Mouse (Mus musculus): ENCODE measurements around the gene Clec2d. TPM values are rescaled to one million over a fixed set of nuclear protein-coding genes. Genes with fewer than 3 reads are reported as not detected.

Gene Clec2d
- polyA plus RNA-seq, 1 experiment = not detected

- H3K9me3 ChIP-seq (replicated peaks; ENCODE audit: control insufficient read depth, insufficient read depth, low read length, poor library complexity, severe bottlenecking) = peaks cover 2% of the 10 kb centered on the region; the same call in 1 of the 2 replicates
- H3K36me3 ChIP-seq (ENCODE audit: control insufficient read depth, insufficient read depth, low read length, poor library complexity, severe bottlenecking) = no peaks in the 10 kb centered on the region
- H3K9ac ChIP-seq (ENCODE audit: low read depth, poor library complexity, severe bottlenecking) = no peak overlapping the region
- no peak overlapping the region for H3K4me3 ChIP-seq (ENCODE audit: low read depth, low read length)
- no peaks in the 10 kb centered on the region for H3K4me1 ChIP-seq (ENCODE audit: control insufficient read depth, insufficient read depth, low read length)
- no peaks in the 10 kb centered on the region for H3K27me3 ChIP-seq (ENCODE audit: control insufficient read depth, insufficient read depth, low read length, poor library complexity, severe bottlenecking)
- no peak overlapping the region for H3K27ac ChIP-seq (ENCODE audit: insufficient read depth, low read length)
- TF ChIP-seq POLR2A (IDR thresholded peaks at IDR 0.05; ENCODE audit: insufficient read depth, low read length) (no peak), EP300 (IDR thresholded peaks at IDR 0.05; ENCODE audit: insufficient read depth, low read depth, low read length) (no peak), CTCF (IDR thresholded peaks at IDR 0.05; ENCODE audit: low read depth, low read length) (no peak)
Observed at GRCm38 (mm10) chr6:129202306-129202705, 21.9 kb downstream of the Clec2d start.

- no peak for TF ChIP-seq CTCF (IDR thresholded peaks at IDR 0.05; ENCODE audit: low read depth, low read length)
- no peak for TF ChIP-seq EP300 (IDR thresholded peaks at IDR 0.05; ENCODE audit: insufficient read depth, low read depth, low read length)
- TF ChIP-seq POLR2A (IDR thresholded peaks at IDR 0.05; ENCODE audit: insufficient read depth, low read length) = no peak
- H3K36me3 ChIP-seq (ENCODE audit: control insufficient read depth, insufficient read depth, low read length, poor library complexity, severe bottlenecking) = no peaks in the 10 kb centered on the region
- H3K4me3 ChIP-seq (ENCODE audit: low read depth, low read length) = no peak overlapping the region
- H3K27ac ChIP-seq (ENCODE audit: insufficient read depth, low read length) = no peak overlapping the region
- no peaks in the 10 kb centered on the region for H3K27me3 ChIP-seq (ENCODE audit: control insufficient read depth, insufficient read depth, low read length, poor library complexity, severe bottlenecking)
- H3K4me1 ChIP-seq (ENCODE audit: control insufficient read depth, insufficient read depth, low read length) = no peaks in the 10 kb centered on the region
- peaks cover 2% of the 10 kb centered on the region; the same call in 1 of the 2 replicates for H3K9me3 ChIP-seq (replicated peaks; ENCODE audit: control insufficient read depth, insufficient read depth, low read length, poor library complexity, severe bottlenecking)
- H3K9ac ChIP-seq (ENCODE audit: low read depth, poor library complexity, severe bottlenecking) = no peak overlapping the region
Observed at GRCm38 (mm10) chr6:129204342-129204741, 23.9 kb downstream of the Clec2d start.

- TF ChIP-seq POLR2A (IDR thresholded peaks at IDR 0.05; ENCODE audit: insufficient read depth, low read length) (no peak), EP300 (IDR thresholded peaks at IDR 0.05; ENCODE audit: insufficient read depth, low read depth, low read length) (no peak), CTCF (IDR thresholded peaks at IDR 0.05; ENCODE audit: low read depth, low read length) (no peak)
- no peaks in the 10 kb centered on the region for H3K4me1 ChIP-seq (ENCODE audit: control insufficient read depth, insufficient read depth, low read length)
Observed at GRCm38 (mm10) chr6:129204838-129205237, 24.4 kb downstream of the Clec2d start.

GRCm38 (mm10) chr6:129208891-129209519 is 28.6 kb downstream of the Clec2d start:
- no peak overlapping the region for H3K27ac ChIP-seq (ENCODE audit: insufficient read depth, low read length)
- peaks cover 5% of the 10 kb centered on the region; the same call in 1 of the 2 replicates for H3K9me3 ChIP-seq (replicated peaks; ENCODE audit: control insufficient read depth, insufficient read depth, low read length, poor library complexity, severe bottlenecking)
- no peaks in the 10 kb centered on the region for H3K4me1 ChIP-seq (ENCODE audit: control insufficient read depth, insufficient read depth, low read length)
- TF ChIP-seq CTCF (IDR thresholded peaks at IDR 0.05; ENCODE audit: low read depth, low read length) = no peak
- no peak for TF ChIP-seq POLR2A (IDR thresholded peaks at IDR 0.05; ENCODE audit: insufficient read depth, low read length)
- no peak for TF ChIP-seq EP300 (IDR thresholded peaks at IDR 0.05; ENCODE audit: insufficient read depth, low read depth, low read length)
- H3K4me3 ChIP-seq (ENCODE audit: low read depth, low read length) = no peak overlapping the region
- no peaks in the 10 kb centered on the region for H3K36me3 ChIP-seq (ENCODE audit: control insufficient read depth, insufficient read depth, low read length, poor library complexity, severe bottlenecking)
- no peak overlapping the region for H3K9ac ChIP-seq (ENCODE audit: low read depth, poor library complexity, severe bottlenecking)
- no peaks in the 10 kb centered on the region for H3K27me3 ChIP-seq (ENCODE audit: control insufficient read depth, insufficient read depth, low read length, poor library complexity, severe bottlenecking)

More at GRCm38 (mm10) chr6:129204838-129205237, 24.4 kb downstream of the Clec2d start:
- H3K9me3 ChIP-seq (replicated peaks; ENCODE audit: control insufficient read depth, insufficient read depth, low read length, poor library complexity, severe bottlenecking) = peaks cover 2% of the 10 kb centered on the region; the same call in 1 of the 2 replicates
- H3K9ac ChIP-seq (ENCODE audit: low read depth, poor library complexity, severe bottlenecking) = no peak overlapping the region
- H3K27me3 ChIP-seq (ENCODE audit: control insufficient read depth, insufficient read depth, low read length, poor library complexity, severe bottlenecking) = no peaks in the 10 kb centered on the region
- H3K27ac ChIP-seq (ENCODE audit: insufficient read depth, low read length) = no peak overlapping the region
- no peaks in the 10 kb centered on the region for H3K36me3 ChIP-seq (ENCODE audit: control insufficient read depth, insufficient read depth, low read length, poor library complexity, severe bottlenecking)
- no peak overlapping the region for H3K4me3 ChIP-seq (ENCODE audit: low read depth, low read length)

GRCm38 (mm10) chr6:129209785-129210446 is 29.5 kb downstream of the Clec2d start:
- no peak overlapping the region for H3K27ac ChIP-seq (ENCODE audit: insufficient read depth, low read length)
- no peak overlapping the region for H3K4me3 ChIP-seq (ENCODE audit: low read depth, low read length)
- H3K9ac ChIP-seq (ENCODE audit: low read depth, poor library complexity, severe bottlenecking) = no peak overlapping the region
- peaks cover 5% of the 10 kb centered on the region; the same call in 1 of the 2 replicates for H3K9me3 ChIP-seq (replicated peaks; ENCODE audit: control insufficient read depth, insufficient read depth, low read length, poor library complexity, severe bottlenecking)
- no peaks in the 10 kb centered on the region for H3K4me1 ChIP-seq (ENCODE audit: control insufficient read depth, insufficient read depth, low read length)
- TF ChIP-seq EP300 (IDR thresholded peaks at IDR 0.05; ENCODE audit: insufficient read depth, low read depth, low read length) (no peak), POLR2A (IDR thresholded peaks at IDR 0.05; ENCODE audit: insufficient read depth, low read length) (no peak), CTCF (IDR thresholded peaks at IDR 0.05; ENCODE audit: low read depth, low read length) (no peak)
- H3K27me3 ChIP-seq (ENCODE audit: control insufficient read depth, insufficient read depth, low read length, poor library complexity, severe bottlenecking) = no peaks in the 10 kb centered on the region
- H3K36me3 ChIP-seq (ENCODE audit: control insufficient read depth, insufficient read depth, low read length, poor library complexity, severe bottlenecking) = no peaks in the 10 kb centered on the region

GRCm38 (mm10) chr6:129210447-129210790 is 30.0 kb downstream of the Clec2d start:
- no peak overlapping the region for H3K9ac ChIP-seq (ENCODE audit: low read depth, poor library complexity, severe bottlenecking)
- no peak overlapping the region for H3K4me3 ChIP-seq (ENCODE audit: low read depth, low read length)
- H3K27me3 ChIP-seq (ENCODE audit: control insufficient read depth, insufficient read depth, low read length, poor library complexity, severe bottlenecking) = no peaks in the 10 kb centered on the region
- no peak overlapping the region for H3K27ac ChIP-seq (ENCODE audit: insufficient read depth, low read length)
- peaks cover 5% of the 10 kb centered on the region; the same call in 1 of the 2 replicates for H3K9me3 ChIP-seq (replicated peaks; ENCODE audit: control insufficient read depth, insufficient read depth, low read length, poor library complexity, severe bottlenecking)
- H3K36me3 ChIP-seq (ENCODE audit: control insufficient read depth, insufficient read depth, low read length, poor library complexity, severe bottlenecking) = no peaks in the 10 kb centered on the region
- TF ChIP-seq CTCF (IDR thresholded peaks at IDR 0.05; ENCODE audit: low read depth, low read length) = no peak
- no peak for TF ChIP-seq EP300 (IDR thresholded peaks at IDR 0.05; ENCODE audit: insufficient read depth, low read depth, low read length)
- TF ChIP-seq POLR2A (IDR thresholded peaks at IDR 0.05; ENCODE audit: insufficient read depth, low read length) = no peak
- no peaks in the 10 kb centered on the region for H3K4me1 ChIP-seq (ENCODE audit: control insufficient read depth, insufficient read depth, low read length)

Data from ES-Bruce4 (cell line).